Mouse (Mus musculus) thymus, adult 2 months (tissue): ENCODE results near the gene Dach1. TPM values are rescaled to one million over a fixed set of nuclear protein-coding genes. Genes with fewer than 3 reads are reported as not detected.

Experiments
- DNase-seq: peaks from one replicate; pipeline ENCODE4 v3.0.0; 2021
- H3K27ac ChIP-seq: fragments of 200-500 bp; 2 replicates; pipeline ENCODE4 v1.5.1; 2012; ENCODE audit warnings: low read length, control low read depth; ENCODE audit not compliant: control insufficient read depth, insufficient read depth
- H3K27me3 ChIP-seq: fragments of 200-500 bp; 2 replicates; pipeline ENCODE4 v1.6.1; 2012; ENCODE audit warnings: mild to moderate bottlenecking, low read length, moderate library complexity, mixed read lengths; ENCODE audit not compliant: control insufficient read depth, insufficient read depth
- H3K36me3 ChIP-seq: fragments of 200-500 bp; 2 replicates; pipeline ENCODE4 v1.6.1; 2012; ENCODE audit warnings: mild to moderate bottlenecking, low read length, moderate library complexity; ENCODE audit not compliant: control insufficient read depth, insufficient read depth
- H3K4me1 ChIP-seq: fragments of 200-500 bp; replicated peaks from 2 replicates; pipeline ENCODE4 v1.6.1; 2012; ENCODE audit warnings: low read length; ENCODE audit not compliant: control insufficient read depth, insufficient read depth
- H3K4me3 ChIP-seq: fragments of 200-500 bp; 2 replicates; pipeline ENCODE4 v1.5.1; 2012; ENCODE audit warnings: mild to moderate bottlenecking, low read length, control low read depth, moderate library complexity; ENCODE audit not compliant: control insufficient read depth, insufficient read depth
- CTCF ChIP-seq: fragments of 200-500 bp; IDR thresholded peaks from 2 replicates; pipeline ENCODE4 v1.5.1; 2012; ENCODE audit warnings: mild to moderate bottlenecking, control low read depth, low read length, moderate library complexity, borderline replicate concordance; ENCODE audit not compliant: control insufficient read depth, poor library complexity, insufficient read depth; ENCODE audit errors: extremely low read depth
- POLR2A ChIP-seq: fragments of 200-500 bp; IDR thresholded peaks from 2 replicates; pipeline ENCODE4 v1.6.1; 2012; ENCODE audit warnings: mild to moderate bottlenecking, low read length, control low read depth, moderate library complexity; ENCODE audit not compliant: control insufficient read depth, poor library complexity, insufficient read depth; ENCODE audit errors: extremely low read depth
- WGBS: fragments of 180-500 bp; shearing (Covaris S2); methylation state at CpG from one replicate; pipeline ENCODE4 v1.1.7; 2018; 5-methylcytosine and 5-hydroxymethylcytosine counted together
- polyA plus RNA-seq: library from polyadenylated mRNA; depleted of rRNA; stranded (reverse); fragments of >200 nt; gene quantifications from 2 replicates; pipeline ENCODE4 v1.2.3, GENCODE M21; 2012; rRNA removed

The Dach1 gene
- polyA plus RNA-seq: 0.38 and 0.42 TPM in 2 replicates

- H3K4me1 ChIP-seq: no peaks in the 10 kb centered on the region; the same call in 1 of the 2 replicates
- no peak within 1 kb of the TSS for H3K27ac ChIP-seq
- TF ChIP-seq POLR2A: no peak
- TF ChIP-seq CTCF: no peak
- H3K4me3 ChIP-seq: peak within 1 kb of the TSS; percentile 35
- under 1% methylated on average over 31 of the region's 32 CpGs for WGBS
- peak; percentile 2 for DNase-seq
- peaks cover 4% of the 10 kb centered on the region; the same call in 1 of the 2 replicates for H3K27me3 ChIP-seq
- H3K36me3 ChIP-seq: no peaks in the 10 kb centered on the region
Observed at GRCm38 (mm10) chr14:98169421-98170076, at the start of gene Dach1. Dach1 (minus strand) TSS chr14:98169765.

GRCm38 (mm10) chr14:98200089-98200488 is 30.5 kb upstream of the Dach1 start:
- H3K27me3 ChIP-seq: no peaks in the 10 kb centered on the region
- H3K4me3 ChIP-seq: no peak overlapping the region
- no peaks in the 10 kb centered on the region for H3K4me1 ChIP-seq
- no peak for DNase-seq
- 87% methylated on average over 3 of the region's 3 CpGs for WGBS
- H3K36me3 ChIP-seq: no peaks in the 10 kb centered on the region
- no peak overlapping the region for H3K27ac ChIP-seq
- TF ChIP-seq CTCF (no peak), POLR2A (no peak)

GRCm38 (mm10) chr14:98181545-98181944 is 12.0 kb upstream of the Dach1 start:
- no peak for TF ChIP-seq CTCF
- TF ChIP-seq POLR2A: no peak
- no peak overlapping the region for H3K4me3 ChIP-seq
- no peaks in the 10 kb centered on the region for H3K4me1 ChIP-seq
- no peaks in the 10 kb centered on the region for H3K36me3 ChIP-seq
- 8% methylated on average over 1 of the region's 1 CpGs for WGBS
- H3K27ac ChIP-seq: no peak overlapping the region
- DNase-seq: no peak
- no peaks in the 10 kb centered on the region for H3K27me3 ChIP-seq

- no peaks in the 10 kb centered on the region; the same call in 1 of the 2 replicates for H3K4me1 ChIP-seq
- H3K27ac ChIP-seq: no peak overlapping the region
- no peaks in the 10 kb centered on the region for H3K36me3 ChIP-seq
- WGBS: 94% methylated on average over 2 of the region's 2 CpGs
- no peaks in the 10 kb centered on the region; the same call in 1 of the 2 replicates for H3K27me3 ChIP-seq
- no peak for DNase-seq
- TF ChIP-seq POLR2A (no peak), CTCF (no peak)
- no peak overlapping the region for H3K4me3 ChIP-seq
Observed at GRCm38 (mm10) chr14:98173831-98174230, 4.3 kb upstream of the Dach1 start.

- no peak for DNase-seq
- peaks cover 4% of the 10 kb centered on the region; the same call in 1 of the 2 replicates for H3K27me3 ChIP-seq
- no peaks in the 10 kb centered on the region; the same call in 1 of the 2 replicates for H3K4me1 ChIP-seq
- H3K4me3 ChIP-seq: no peak overlapping the region
- TF ChIP-seq POLR2A (no peak), CTCF (no peak)
- 31% methylated on average over 5 of the region's 5 CpGs for WGBS
- no peaks in the 10 kb centered on the region for H3K36me3 ChIP-seq
- no peak overlapping the region for H3K27ac ChIP-seq
Observed at GRCm38 (mm10) chr14:98172394-98172905, 2.9 kb upstream of the Dach1 start.

GRCm38 (mm10) chr14:98171861-98172260 is 2.3 kb upstream of the Dach1 start:
- peaks cover 4% of the 10 kb centered on the region; the same call in 1 of the 2 replicates for H3K27me3 ChIP-seq
- no peak overlapping the region for H3K4me3 ChIP-seq
- TF ChIP-seq POLR2A (no peak), CTCF (no peak)
- WGBS: 76% methylated on average over 5 of the region's 5 CpGs
- no peak overlapping the region for H3K27ac ChIP-seq
- H3K4me1 ChIP-seq: no peaks in the 10 kb centered on the region; the same call in 1 of the 2 replicates
- H3K36me3 ChIP-seq: no peaks in the 10 kb centered on the region
- DNase-seq: no peak

GRCm38 (mm10) chr14:98168908-98169401 is 610 bp downstream of the Dach1 start:
- H3K27me3 ChIP-seq: peaks cover 4% of the 10 kb centered on the region; the same call in 1 of the 2 replicates
- no peaks in the 10 kb centered on the region; the same call in 1 of the 2 replicates for H3K4me1 ChIP-seq
- H3K36me3 ChIP-seq: no peaks in the 10 kb centered on the region
- peak overlapping the region; percentile 35 for H3K4me3 ChIP-seq
- TF ChIP-seq CTCF (0 out of 2 replicates have a peak, but pooled peaks have one; percentile 16), POLR2A (no peak)
- peak; percentile 10 for DNase-seq
- no peak overlapping the region for H3K27ac ChIP-seq
- WGBS: 2% methylated on average over 45 of the region's 45 CpGs
